8 mouse cellular contexts compared by ENCODE assay signal in the genomic region with DNA sequence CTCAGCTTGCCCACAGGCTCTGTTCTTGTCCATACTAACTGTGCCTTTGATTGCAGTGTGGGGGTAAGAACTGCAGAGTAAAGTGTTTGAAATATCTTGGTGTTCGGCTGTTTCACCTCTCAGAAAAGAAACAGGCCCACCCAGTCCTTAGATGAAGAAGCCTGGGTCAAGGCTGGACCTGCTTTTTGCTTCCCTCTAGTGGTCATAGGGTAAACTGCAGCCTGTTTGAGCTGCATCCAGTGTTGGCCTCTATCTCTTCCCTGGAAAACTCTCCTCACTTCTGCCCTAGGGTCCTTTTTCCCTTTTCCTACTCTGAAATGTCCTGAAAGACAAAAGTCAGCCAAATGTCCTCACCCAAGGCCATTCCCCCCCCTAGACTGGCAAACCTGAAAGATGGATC. TPM values are rescaled to one million over a fixed set of nuclear protein-coding genes. Genes with fewer than 3 reads are reported as not detected.
DNase-seq lines count a peak whose midpoint lies in the region; ATAC-seq and TF ChIP-seq lines count a peak whose summit lies in the region.

No protein-coding gene starts in this region.

- H3K4me3 ChIP-seq in forebrain, embryonic 14.5 days (ENCODE audit: low read depth, low read length): no peak overlapping the region
- H3K4me3 ChIP-seq in forebrain, embryonic 15.5 days: no peak overlapping the region
- H3K4me3 ChIP-seq in midbrain, embryonic 10.5 days: no peak overlapping the region
- H3K4me3 ChIP-seq in midbrain, embryonic 15.5 days: no peak overlapping the region
- no peak overlapping the region for H3K4me3 ChIP-seq in liver, embryonic 14.5 days (ENCODE audit: insufficient read depth in 1 of 2, low read depth in 2 of 2, low read length in 2 of 2)
- H3K4me3 ChIP-seq in stomach, postnatal 0 days (ENCODE audit: low read depth, low read length): no peak overlapping the region

- TF ChIP-seq CTCF in liver, embryonic 14.5 days (IDR thresholded peaks at IDR 0.05; ENCODE audit: low read depth): peak; percentile 88
- peak; percentile 88 for TF ChIP-seq CTCF in stomach, postnatal 0 days (IDR thresholded peaks at IDR 0.05; ENCODE audit: low read depth)

- TF ChIP-seq EP300 in liver, embryonic 14.5 days (IDR thresholded peaks at IDR 0.05; ENCODE audit: low read depth): no peak
- TF ChIP-seq EP300 in stomach, postnatal 0 days (optimal IDR thresholded peaks at IDR 0.05): no peak

- H3K4me1 ChIP-seq in forebrain, embryonic 14.5 days (ENCODE audit: control insufficient read depth, insufficient read depth, low read length): peaks cover 10% of the 10 kb centered on the region; the same call in 1 of the 2 replicates
- peaks cover 17% of the 10 kb centered on the region for H3K4me1 ChIP-seq in forebrain, embryonic 15.5 days
- peaks cover 24% of the 10 kb centered on the region for H3K4me1 ChIP-seq in midbrain, embryonic 10.5 days
- H3K4me1 ChIP-seq in midbrain, embryonic 15.5 days: peaks cover 12% of the 10 kb centered on the region
- H3K4me1 ChIP-seq in liver, embryonic 14.5 days (replicated peaks; ENCODE audit: control insufficient read depth in 2 of 2, insufficient read depth in 2 of 2, low read length in 1 of 2): no peaks in the 10 kb centered on the region
- peaks cover 4% of the 10 kb centered on the region; the same call in 1 of the 2 replicates for H3K4me1 ChIP-seq in stomach, postnatal 0 days (replicated peaks; ENCODE audit: control insufficient read depth, insufficient read depth)

- H3K9ac ChIP-seq in forebrain, embryonic 14.5 days (ENCODE audit: low read length): no peak overlapping the region
- no peak overlapping the region for H3K9ac ChIP-seq in forebrain, embryonic 15.5 days (replicated peaks)
- H3K9ac ChIP-seq in midbrain, embryonic 15.5 days: no peak overlapping the region
- H3K9ac ChIP-seq in liver, embryonic 14.5 days (replicated peaks): no peak overlapping the region
- no peak overlapping the region for H3K9ac ChIP-seq in stomach, postnatal 0 days (ENCODE audit: low read length)

- H3K9me3 ChIP-seq in forebrain, embryonic 14.5 days (replicated peaks; ENCODE audit: control insufficient read depth, low read length): no peaks in the 10 kb centered on the region
- H3K9me3 ChIP-seq in forebrain, embryonic 15.5 days: no peaks in the 10 kb centered on the region
- H3K9me3 ChIP-seq in midbrain, embryonic 10.5 days (replicated peaks): no peaks in the 10 kb centered on the region
- no peaks in the 10 kb centered on the region for H3K9me3 ChIP-seq in midbrain, embryonic 15.5 days
- no peaks in the 10 kb centered on the region for H3K9me3 ChIP-seq in liver, embryonic 14.5 days (ENCODE audit: control insufficient read depth, low read length)
- H3K9me3 ChIP-seq in stomach, postnatal 0 days (ENCODE audit: control insufficient read depth, low read length): no peaks in the 10 kb centered on the region

- H3K27ac ChIP-seq in forebrain, embryonic 14.5 days (ENCODE audit: low read depth, low read length): no peak overlapping the region
- H3K27ac ChIP-seq in forebrain, embryonic 15.5 days (replicated peaks): no peak overlapping the region
- H3K27ac ChIP-seq in midbrain, embryonic 10.5 days (replicated peaks): no peak overlapping the region
- no peak overlapping the region for H3K27ac ChIP-seq in midbrain, embryonic 15.5 days
- no peak overlapping the region for H3K27ac ChIP-seq in liver, embryonic 14.5 days
- H3K27ac ChIP-seq in stomach, postnatal 0 days (replicated peaks): no peak overlapping the region

- no peak overlapping the region for H3K4me2 ChIP-seq in forebrain, embryonic 14.5 days (ENCODE audit: low read length)
- H3K4me2 ChIP-seq in forebrain, embryonic 15.5 days (replicated peaks): no peak overlapping the region
- H3K4me2 ChIP-seq in midbrain, embryonic 15.5 days: no peak overlapping the region
- H3K4me2 ChIP-seq in liver, embryonic 14.5 days (ENCODE audit: low read depth): no peak overlapping the region
- H3K4me2 ChIP-seq in stomach, postnatal 0 days (replicated peaks; ENCODE audit: low read depth): no peak overlapping the region

- no peak for ATAC-seq in forebrain, embryonic 14.5 days
- no peak for ATAC-seq in forebrain, embryonic 15.5 days (replicated peaks)
- ATAC-seq in midbrain, embryonic 15.5 days (replicated peaks): no peak
- ATAC-seq in liver, embryonic 14.5 days (ENCODE audit: insufficient read depth): no peak
- no peak for ATAC-seq in stomach, postnatal 0 days (ENCODE audit: low FRiP score, low TSS enrichment)

- H3K36me3 ChIP-seq in forebrain, embryonic 14.5 days (ENCODE audit: control insufficient read depth, insufficient read depth, low read length): no peaks in the 10 kb centered on the region
- no peaks in the 10 kb centered on the region for H3K36me3 ChIP-seq in forebrain, embryonic 15.5 days
- no peaks in the 10 kb centered on the region for H3K36me3 ChIP-seq in midbrain, embryonic 10.5 days
- H3K36me3 ChIP-seq in midbrain, embryonic 15.5 days (replicated peaks): no peaks in the 10 kb centered on the region
- no peaks in the 10 kb centered on the region for H3K36me3 ChIP-seq in liver, embryonic 14.5 days (replicated peaks; ENCODE audit: control insufficient read depth, insufficient read depth, low read depth)
- H3K36me3 ChIP-seq in stomach, postnatal 0 days (ENCODE audit: control insufficient read depth, insufficient read depth, low read length): no peaks in the 10 kb centered on the region

- 25% methylated on average over 1 of the region's 1 CpGs for WGBS in forebrain, embryonic 14.5 days
- 10% methylated on average over 1 of the region's 1 CpGs for WGBS in forebrain, embryonic 15.5 days
- WGBS in midbrain, embryonic 10.5 days: 38% methylated on average over 1 of the region's 1 CpGs
- 33% methylated on average over 1 of the region's 1 CpGs for WGBS in midbrain, embryonic 15.5 days
- 23% methylated on average over 1 of the region's 1 CpGs for WGBS in liver, embryonic 14.5 days (ENCODE audit: insufficient replicate concordance)
- 21% methylated on average over 1 of the region's 1 CpGs for WGBS in stomach, postnatal 0 days

- no peaks in the 10 kb centered on the region for H3K27me3 ChIP-seq in forebrain, embryonic 14.5 days (replicated peaks; ENCODE audit: control insufficient read depth, insufficient read depth, low read length)
- peaks cover 11% of the 10 kb centered on the region; the same call in 1 of the 2 replicates for H3K27me3 ChIP-seq in forebrain, embryonic 15.5 days
- peaks cover 51% of the 10 kb centered on the region for H3K27me3 ChIP-seq in midbrain, embryonic 10.5 days (ENCODE audit: low read depth, poor library complexity, severe bottlenecking)
- peaks cover 10% of the 10 kb centered on the region; the same call in 1 of the 2 replicates for H3K27me3 ChIP-seq in midbrain, embryonic 15.5 days (replicated peaks)
- peaks cover 17% of the 10 kb centered on the region for H3K27me3 ChIP-seq in liver, embryonic 14.5 days (ENCODE audit: control insufficient read depth, insufficient read depth, low read length)
- 0 out of 2 replicates have a peak, but pooled peaks cover 3% of the 10 kb centered on the region for H3K27me3 ChIP-seq in stomach, postnatal 0 days (ENCODE audit: control insufficient read depth, insufficient read depth, low read length)

- DNase-seq in forebrain, embryonic 14.5 days (ENCODE audit: low spot score): peak; percentile 63
- DNase-seq in midbrain, embryonic 10.5 days (ENCODE audit: low spot score): peak; percentile 52
- peak; percentile 67 for DNase-seq in R1 (ENCODE audit: low read depth, low spot score)
- DNase-seq in embryo, embryonic 9.5 days (ENCODE audit: extremely low spot score): peak; percentile 60
- DNase-seq in liver, embryonic 14.5 days (ENCODE audit: low read depth in 3 of 3, low spot score in 3 of 3): peak; percentile 12 to 20 (median 14)
- DNase-seq in stomach, postnatal 0 days (ENCODE audit: low spot score): peak; percentile 38

RNA-seq across cellular contexts. Expression of a gene that starts 28.4 kb away (rescaled TPM):
- polyA plus RNA-seq in forebrain, embryonic 14.5 days (2014; fragmentation: Nextera tagmentation; extraction: Ambion mirVana): 2.4 and 3.1 TPM in 2 replicates
- polyA plus RNA-seq in forebrain, embryonic 15.5 days (2015; fragmentation: Nextera tagmentation; extraction: Ambion mirVana): 2.7 and 3.0 TPM in 2 replicates
- polyA plus RNA-seq in midbrain, embryonic 10.5 days (2016; fragmentation: Nextera tagmentation; extraction: Ambion mirVana): 0.74 and 0.92 TPM in 2 replicates
- 5.4 TPM in 2 replicates for polyA plus RNA-seq in midbrain, embryonic 15.5 days (2015; fragmentation: Nextera tagmentation; extraction: Ambion mirVana)
- 0.83 and 1.5 TPM in 2 replicates for polyA plus RNA-seq in liver, embryonic 14.5 days (2012; rRNA removed)
- 0.42 and 0.72 TPM in 2 replicates for polyA plus RNA-seq in liver, embryonic 14.5 days (2014; fragmentation: Nextera tagmentation; extraction: Ambion mirVana)
- 0.55 and 0.91 TPM in 2 replicates for polyA plus RNA-seq in stomach, postnatal 0 days (2015; fragmentation: Nextera tagmentation; extraction: Ambion mirVana)

RNA-seq across cellular contexts. Expression of a gene that starts 41.1 kb away (rescaled TPM):
- polyA plus RNA-seq in forebrain, embryonic 14.5 days (2014; fragmentation: Nextera tagmentation; extraction: Ambion mirVana): 283 and 287 TPM in 2 replicates
- 259 and 263 TPM in 2 replicates for polyA plus RNA-seq in forebrain, embryonic 15.5 days (2015; fragmentation: Nextera tagmentation; extraction: Ambion mirVana)
- polyA plus RNA-seq in midbrain, embryonic 10.5 days (2016; fragmentation: Nextera tagmentation; extraction: Ambion mirVana): 193 and 202 TPM in 2 replicates
- polyA plus RNA-seq in midbrain, embryonic 15.5 days (2015; fragmentation: Nextera tagmentation; extraction: Ambion mirVana): 290 and 315 TPM in 2 replicates
- polyA plus RNA-seq in liver, embryonic 14.5 days (2012; rRNA removed): 45.4 and 56.1 TPM in 2 replicates
- polyA plus RNA-seq in liver, embryonic 14.5 days (2014; fragmentation: Nextera tagmentation; extraction: Ambion mirVana): 127 and 128 TPM in 2 replicates
- 237 and 242 TPM in 2 replicates for polyA plus RNA-seq in stomach, postnatal 0 days (2015; fragmentation: Nextera tagmentation; extraction: Ambion mirVana)

RNA-seq across cellular contexts. Expression of a gene that starts 41.2 kb away (rescaled TPM):
- polyA plus RNA-seq in forebrain, embryonic 14.5 days (2014; fragmentation: Nextera tagmentation; extraction: Ambion mirVana): 2.6 and 3.4 TPM in 2 replicates
- 1.7 and 2.5 TPM in 2 replicates for polyA plus RNA-seq in forebrain, embryonic 15.5 days (2015; fragmentation: Nextera tagmentation; extraction: Ambion mirVana)
- 0.20 and 0.35 TPM in 2 replicates for polyA plus RNA-seq in midbrain, embryonic 10.5 days (2016; fragmentation: Nextera tagmentation; extraction: Ambion mirVana)
- 2.0 and 3.7 TPM in 2 replicates for polyA plus RNA-seq in midbrain, embryonic 15.5 days (2015; fragmentation: Nextera tagmentation; extraction: Ambion mirVana)
- not detected in 2 replicates for polyA plus RNA-seq in liver, embryonic 14.5 days (2012; rRNA removed)
- polyA plus RNA-seq in liver, embryonic 14.5 days (2014; fragmentation: Nextera tagmentation; extraction: Ambion mirVana): not detected in 2 replicates
- polyA plus RNA-seq in stomach, postnatal 0 days (2015; fragmentation: Nextera tagmentation; extraction: Ambion mirVana): not detected in 2 replicates

Comparison
In these comparisons a context has a peak if more than half of its experiments do, and no peak if none do; other contexts are left out.
1. DNase-seq: peak in every context shown above with its lines; median percentile 67 in R1; 63 in forebrain, embryonic 14.5 days; 60 in embryo, embryonic 9.5 days; 52 in midbrain, embryonic 10.5 days; 38 in stomach, postnatal 0 days; 14 in liver, embryonic 14.5 days.